Mouse (Mus musculus) hindbrain, postnatal 0 days (tissue): ENCODE results near the gene Lrrc8a. TPM values are rescaled to one million over a fixed set of nuclear protein-coding genes. Genes with fewer than 3 reads are reported as not detected.

Experiments
- ATAC-seq: fragments of 200-750 bp; cut with Nextera tagmentation; 2 replicates; pipeline ENCODE4 v1.8.0; 2017; ENCODE audit warnings: mild to moderate bottlenecking, moderate TSS enrichment, moderate library complexity
- DNase-seq: peaks from one replicate; pipeline ENCODE4 v3.0.0-alpha.2; 2015; ENCODE audit warnings: low spot score
- H3K27ac ChIP-seq: fragments of 300-500 bp; sonication (generic); 2 replicates; pipeline ENCODE4 v1.5.1; 2014; ENCODE audit warnings: mild to moderate bottlenecking
- H3K27me3 ChIP-seq: fragments of 300-500 bp; sonication (generic); 2 replicates; pipeline ENCODE4 v1.6.1; 2014; ENCODE audit warnings: low read length, mixed read lengths; ENCODE audit not compliant: insufficient read depth
- H3K36me3 ChIP-seq: fragments of 300-500 bp; sonication (generic); 2 replicates; pipeline ENCODE4 v1.6.1; 2014; ENCODE audit warnings: low read length, mixed read lengths; ENCODE audit not compliant: insufficient read depth
- H3K4me1 ChIP-seq: fragments of 300-500 bp; sonication (generic); 2 replicates; pipeline ENCODE4 v1.6.1; 2014; ENCODE audit warnings: antibody characterized with exemption, low read length, mixed read lengths; ENCODE audit not compliant: insufficient read depth
- H3K4me2 ChIP-seq: fragments of 300-500 bp; sonication (generic); 2 replicates; pipeline ENCODE4 v1.6.1; 2014; ENCODE audit warnings: low read depth, mild to moderate bottlenecking, low read length, moderate library complexity, mixed read lengths
- H3K4me3 ChIP-seq: fragments of 300-500 bp; sonication (generic); 2 replicates; pipeline ENCODE4 v1.5.1; 2014; ENCODE audit warnings: low read length
- H3K9ac ChIP-seq: fragments of 300-500 bp; sonication (generic); replicated peaks from 2 replicates; pipeline ENCODE4 v1.6.1; 2014; ENCODE audit warnings: mild to moderate bottlenecking, low read length, moderate library complexity, mixed read lengths
- H3K9me3 ChIP-seq: fragments of 300-500 bp; sonication (generic); 2 replicates; pipeline ENCODE4 v1.6.1; 2016; ENCODE audit warnings: low read length, mixed read lengths
- CTCF ChIP-seq: IDR thresholded peaks from 2 replicates; pipeline ENCODE4 v1.5.1; 2016; ENCODE audit warnings: antibody characterized with exemption, control low read depth, low read depth
- WGBS: fragments of 180-500 bp; shearing (Covaris S2); extraction: QIAGEN DNeasy Blood & Tissue Kit; methylation state at CpG from one replicate; pipeline ENCODE4 v1.1.7; 2014; 5-methylcytosine and 5-hydroxymethylcytosine counted together
- polyA plus RNA-seq: library from polyadenylated mRNA; unstranded; fragments of >200 nt; fragmentation: Nextera tagmentation; extraction: Ambion mirVana; gene quantifications from 2 replicates; pipeline ENCODE4 v1.2.1, GENCODE M21; 2015
- total RNA-seq: library from RNA; depleted of rRNA; stranded (reverse); fragments of >200 nt; gene quantifications from 2 replicates; pipeline ENCODE4 v1.2.3, GENCODE M21; 2014

Gene Lrrc8a
- total and polyA plus RNA-seq, 2 experiments from 2014 or later = 61.9 to 66.2 TPM

DNA sequence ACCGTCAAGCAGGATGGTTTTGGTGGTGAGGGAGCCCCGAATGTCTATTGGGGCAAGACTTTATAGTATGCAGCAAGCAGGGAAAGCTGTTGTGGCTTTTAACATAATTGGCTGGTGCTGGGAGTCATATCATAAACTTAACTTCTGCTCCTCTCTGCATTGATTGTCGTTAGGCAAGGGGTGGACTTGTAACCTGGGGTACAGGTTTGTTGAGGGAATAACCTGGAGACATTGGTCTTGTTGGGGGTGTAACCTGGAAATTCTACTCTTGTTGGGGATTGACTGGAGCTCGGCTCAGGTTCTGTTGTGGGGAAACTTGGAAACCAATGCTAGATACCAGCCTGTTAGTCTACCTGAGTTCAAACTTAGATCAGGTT is 25.4 kb upstream of the Lrrc8a start:
- H3K4me2 ChIP-seq = no peak overlapping the region
- WGBS = 76% methylated on average over 4 of the region's 4 CpGs
- no peak for TF ChIP-seq CTCF
- H3K9me3 ChIP-seq = no peaks in the 10 kb centered on the region
- H3K4me3 ChIP-seq = no peak overlapping the region
- no peaks in the 10 kb centered on the region for H3K36me3 ChIP-seq
- no peaks in the 10 kb centered on the region for H3K4me1 ChIP-seq
- no peak for ATAC-seq
- H3K27me3 ChIP-seq = no peaks in the 10 kb centered on the region
- H3K27ac ChIP-seq = no peak overlapping the region
- H3K9ac ChIP-seq = no peak overlapping the region
- DNase-seq = no peak

- 83% methylated on average over 1 of the region's 1 CpGs for WGBS
- ATAC-seq = no peak
Measured at GRCm38 (mm10) chr2:30212951-30213350, 24.6 kb upstream of the Lrrc8a start.

GRCm38 (mm10) chr2:30214745-30215144 is 22.8 kb upstream of the Lrrc8a start:
- no peak for TF ChIP-seq CTCF
- H3K4me2 ChIP-seq = no peak overlapping the region
- no peaks in the 10 kb centered on the region for H3K9me3 ChIP-seq
- H3K9ac ChIP-seq = no peak overlapping the region
- no peaks in the 10 kb centered on the region for H3K27me3 ChIP-seq
- no peaks in the 10 kb centered on the region for H3K4me1 ChIP-seq
- H3K27ac ChIP-seq = no peak overlapping the region
- no peak overlapping the region for H3K4me3 ChIP-seq
- ATAC-seq (no peak), DNase-seq (no peak)
- no peaks in the 10 kb centered on the region for H3K36me3 ChIP-seq
- WGBS = 92% methylated on average over 3 of the region's 3 CpGs

More at GRCm38 (mm10) chr2:30212951-30213350, 24.6 kb upstream of the Lrrc8a start:
- Histone ChIP-seq H3K4me2 (no peak overlapping the region), H3K9ac (no peak overlapping the region), H3K27ac (no peak overlapping the region), H3K4me1 (no peaks in the 10 kb centered on the region), H3K9me3 (no peaks in the 10 kb centered on the region), H3K27me3 (no peaks in the 10 kb centered on the region), H3K4me3 (no peak overlapping the region), H3K36me3 (no peaks in the 10 kb centered on the region)
- no peak for TF ChIP-seq CTCF
- no peak for DNase-seq

DNA sequence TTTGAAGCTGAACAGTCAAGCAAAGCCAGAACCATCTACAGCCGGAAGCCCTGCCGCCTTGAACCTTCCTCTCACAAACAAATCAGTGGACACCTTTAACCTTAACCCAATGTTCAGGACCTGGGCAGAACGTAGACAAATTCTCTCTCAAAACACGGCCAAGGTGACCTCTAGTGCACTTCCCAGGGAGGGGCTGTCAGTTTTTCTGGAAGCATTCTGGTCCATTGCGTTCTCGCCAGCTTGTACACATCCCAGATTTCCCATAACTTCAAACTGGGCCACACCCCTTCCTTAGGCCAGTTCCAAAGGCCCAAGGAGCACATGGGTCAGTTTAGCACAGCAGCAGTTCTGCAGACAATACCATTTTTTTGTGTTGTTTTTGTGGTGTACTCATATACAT is 22.0 kb upstream of the Lrrc8a start:
- ATAC-seq = no peak
- no peak for DNase-seq
- Histone ChIP-seq H3K9me3 (no peaks in the 10 kb centered on the region), H3K36me3 (no peaks in the 10 kb centered on the region), H3K4me2 (no peak overlapping the region), H3K27ac (no peak overlapping the region), H3K9ac (no peak overlapping the region), H3K4me3 (no peak overlapping the region), H3K27me3 (no peaks in the 10 kb centered on the region), H3K4me1 (no peaks in the 10 kb centered on the region)
- TF ChIP-seq CTCF = no peak
- WGBS = 83% methylated on average over 6 of the region's 6 CpGs

- Histone ChIP-seq H3K4me2 (no peak overlapping the region), H3K27me3 (no peaks in the 10 kb centered on the region), H3K36me3 (no peaks in the 10 kb centered on the region), H3K4me3 (no peak overlapping the region), H3K9me3 (no peaks in the 10 kb centered on the region), H3K9ac (no peak overlapping the region), H3K4me1 (no peaks in the 10 kb centered on the region), H3K27ac (no peak overlapping the region)
- WGBS = 94% methylated on average over 5 of the region's 5 CpGs
- no peak for TF ChIP-seq CTCF
- DNase-seq (no peak), ATAC-seq (no peak)
Measured at GRCm38 (mm10) chr2:30216293-30216692, 21.2 kb upstream of the Lrrc8a start.

DNA sequence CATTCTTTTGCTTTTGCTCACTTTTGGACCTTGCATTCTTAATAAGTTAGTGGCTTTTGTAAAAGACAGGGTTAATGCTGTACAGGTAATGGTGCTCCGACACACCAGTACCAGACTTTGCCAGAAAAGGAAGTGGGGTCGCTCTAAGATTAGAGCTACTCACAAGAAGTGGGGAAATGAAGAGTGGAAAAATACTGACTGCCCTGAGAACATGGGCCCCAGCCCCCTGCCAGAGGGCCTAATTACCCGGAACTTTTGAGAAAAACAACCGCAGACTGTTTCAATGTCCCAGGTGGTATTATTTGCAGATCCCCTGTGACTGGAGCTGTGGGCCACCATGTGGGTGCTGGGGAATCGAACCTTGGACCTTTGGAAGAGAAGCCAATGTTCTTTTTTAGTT is 1.9 kb upstream of the Lrrc8a start:
- no peak overlapping the region for H3K4me2 ChIP-seq
- no peak overlapping the region for H3K9ac ChIP-seq
- DNase-seq (no peak), ATAC-seq (no peak)
- peaks cover 13% of the 10 kb centered on the region for H3K4me1 ChIP-seq
- TF ChIP-seq CTCF = no peak
- WGBS = 84% methylated on average over 5 of the region's 5 CpGs
- peaks cover 6% of the 10 kb centered on the region for H3K36me3 ChIP-seq
- no peaks in the 10 kb centered on the region for H3K9me3 ChIP-seq
- H3K4me3 ChIP-seq = no peak overlapping the region
- no peaks in the 10 kb centered on the region for H3K27me3 ChIP-seq
- H3K27ac ChIP-seq = no peak overlapping the region

DNA sequence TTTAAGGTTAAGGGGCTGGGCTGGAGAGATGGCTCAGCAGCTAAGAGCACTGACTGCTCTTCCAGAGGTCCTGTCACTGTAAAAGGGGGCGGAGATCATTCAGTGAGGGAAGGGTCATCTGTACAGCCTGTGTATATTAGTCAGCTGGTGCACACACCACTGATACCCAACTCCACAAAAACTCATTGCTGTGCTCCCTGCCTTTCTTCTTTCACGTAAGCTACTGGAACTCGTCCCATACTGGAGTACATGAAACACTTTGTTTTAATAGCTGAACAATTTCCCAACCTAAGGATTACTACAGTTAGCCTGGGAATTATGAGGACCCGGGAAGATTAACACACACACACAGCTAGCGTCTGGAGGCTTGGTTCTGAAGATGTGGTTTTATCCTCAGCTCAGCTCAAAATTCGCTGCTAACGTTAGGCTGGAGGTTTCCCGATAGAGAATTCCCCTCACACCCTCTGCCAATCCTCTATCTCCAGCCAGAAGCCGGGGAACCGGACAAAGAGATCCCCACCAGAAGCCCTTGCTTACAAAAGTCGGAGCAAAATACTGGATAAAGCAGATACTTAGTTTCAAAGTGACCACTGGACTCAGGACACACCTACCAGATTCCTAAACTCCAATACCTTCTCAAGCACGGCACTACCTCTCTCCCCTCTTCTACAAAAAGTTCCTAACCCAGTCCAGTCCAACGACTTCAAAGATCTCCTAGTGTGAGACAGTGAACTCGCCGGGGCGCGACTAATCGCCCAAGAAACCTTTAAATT is 903 bp upstream of the Lrrc8a start:
- Histone ChIP-seq H3K9ac (peak overlapping the region; percentile 95), H3K27me3 (no peaks in the 10 kb centered on the region), H3K36me3 (peaks cover 13% of the 10 kb centered on the region), H3K27ac (peak overlapping the region; percentile 93), H3K4me3 (peak overlapping the region; percentile 91), H3K4me1 (peaks cover 13% of the 10 kb centered on the region), H3K4me2 (peak overlapping the region; percentile 69), H3K9me3 (no peaks in the 10 kb centered on the region)
- DNase-seq (peak; percentile 13), ATAC-seq (no peak)
- no peak for TF ChIP-seq CTCF
- WGBS = 3% methylated on average over 18 of the region's 18 CpGs
